Mouse (Mus musculus) macrophage (primary cell): ENCODE results near the gene Tspan9. TPM values are rescaled to one million over a fixed set of nuclear protein-coding genes. Genes with fewer than 3 reads are reported as not detected.

Source experiments
- H3K27ac ChIP-seq: fragments of 350-480 bp; formaldehyde crosslinking; 2 replicates; pipeline ENCODE4 v1.9.0; 2021
- H3K36me3 ChIP-seq: fragments of 350-480 bp; formaldehyde crosslinking; 2 replicates; pipeline ENCODE4 v1.9.0; 2021; ENCODE audit errors: inconsistent target
- H3K4me3 ChIP-seq: fragments of 350-480 bp; formaldehyde crosslinking; 2 replicates; pipeline ENCODE4 v1.9.0; 2021; ENCODE audit errors: inconsistent target
- H3K79me2 ChIP-seq: fragments of 350-480 bp; formaldehyde crosslinking; 2 replicates; pipeline ENCODE4 v1.9.0; 2021; ENCODE audit errors: inconsistent target
- WGBS: methylation state at CpG from one replicate; pipeline ENCODE4 v1.1.7; 2026; ENCODE audit warnings: inconsistent platforms; ENCODE audit not compliant: missing documents; 5-methylcytosine and 5-hydroxymethylcytosine counted together
- polyA plus RNA-seq: library from polyadenylated mRNA; stranded (reverse); fragments of 250-400 nt; gene quantifications from 3 replicates; pipeline ENCODE4 v1.2.4, GENCODE M21; 2018; ENCODE audit warnings: inconsistent platforms

Gene Tspan9
- polyA plus RNA-seq, 1 experiment from 2014 or later = 0.36 TPM

DNA sequence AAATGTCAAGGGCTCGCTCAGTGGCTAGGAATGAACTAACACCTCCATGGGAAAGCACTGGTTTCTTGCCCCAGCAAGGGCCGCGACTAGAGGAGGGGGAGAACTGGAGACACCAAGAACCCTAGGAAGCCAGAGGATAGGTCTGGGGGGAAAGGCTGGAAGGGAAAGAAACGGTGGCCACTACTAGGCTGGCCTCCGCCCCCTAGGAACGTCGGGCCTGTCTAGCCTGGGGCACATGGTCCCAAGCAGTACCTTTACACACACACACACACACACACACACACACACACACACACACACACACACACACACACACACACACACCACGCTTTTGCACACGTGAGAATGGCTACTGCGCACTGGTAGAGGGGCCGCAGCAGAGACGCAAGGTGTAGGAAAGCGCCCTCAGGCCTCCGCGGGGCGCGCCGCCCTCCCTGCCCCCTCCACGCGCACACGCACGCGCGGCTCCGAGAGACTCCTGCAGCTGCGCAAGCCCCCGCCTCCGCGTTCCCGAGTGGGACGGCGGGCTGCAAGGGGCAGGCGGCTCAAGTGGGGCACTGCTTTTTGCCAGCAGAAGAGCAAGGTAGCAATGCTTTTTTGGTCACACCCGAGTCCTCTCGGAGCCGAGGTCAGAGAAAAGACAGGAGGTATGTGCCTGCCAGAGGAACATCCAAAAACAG lies 108.0 kb downstream of the Tspan9 start:
- WGBS = 1% methylated on average over 33 of the region's 36 CpGs
- no peak overlapping the region for H3K4me3 ChIP-seq
- no peaks in the 10 kb centered on the region for H3K79me2 ChIP-seq
- no peak overlapping the region for H3K27ac ChIP-seq
- no peaks in the 10 kb centered on the region for H3K36me3 ChIP-seq

GRCm38 (mm10) chr6:128034317-128035249 lies 108.8 kb downstream of the Tspan9 start:
- H3K4me3 ChIP-seq = no peak overlapping the region
- H3K36me3 ChIP-seq = no peaks in the 10 kb centered on the region
- WGBS = 2% methylated on average over 75 of the region's 80 CpGs

DNA sequence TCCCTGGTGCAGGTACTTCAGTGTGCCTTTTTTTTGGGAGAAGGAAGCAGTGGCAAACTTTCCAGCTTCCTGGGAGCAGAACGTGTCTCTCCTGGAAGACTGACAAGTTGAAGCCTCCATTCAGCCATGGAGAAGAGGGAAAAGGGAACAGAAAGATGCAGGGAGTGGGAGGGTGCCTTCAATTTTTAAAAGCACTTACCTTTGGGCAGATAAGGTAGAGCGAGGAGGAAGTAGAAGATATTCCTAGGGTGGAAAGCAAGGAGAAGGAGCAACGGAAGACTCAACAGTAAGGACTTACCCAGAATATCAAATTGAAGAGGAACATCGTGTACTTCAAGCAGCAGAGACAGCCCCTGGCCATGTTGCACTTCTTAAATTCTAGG lies 109.5 kb downstream of the Tspan9 start:
- H3K36me3 ChIP-seq = no peaks in the 10 kb centered on the region
- H3K79me2 ChIP-seq = no peaks in the 10 kb centered on the region
- no peak overlapping the region for H3K27ac ChIP-seq
- H3K4me3 ChIP-seq = no peak overlapping the region
- WGBS = 55% methylated on average over 4 of the region's 4 CpGs

More at GRCm38 (mm10) chr6:128034317-128035249, 108.8 kb downstream of the Tspan9 start:
- no peak overlapping the region for H3K27ac ChIP-seq
- no peaks in the 10 kb centered on the region for H3K79me2 ChIP-seq

DNA sequence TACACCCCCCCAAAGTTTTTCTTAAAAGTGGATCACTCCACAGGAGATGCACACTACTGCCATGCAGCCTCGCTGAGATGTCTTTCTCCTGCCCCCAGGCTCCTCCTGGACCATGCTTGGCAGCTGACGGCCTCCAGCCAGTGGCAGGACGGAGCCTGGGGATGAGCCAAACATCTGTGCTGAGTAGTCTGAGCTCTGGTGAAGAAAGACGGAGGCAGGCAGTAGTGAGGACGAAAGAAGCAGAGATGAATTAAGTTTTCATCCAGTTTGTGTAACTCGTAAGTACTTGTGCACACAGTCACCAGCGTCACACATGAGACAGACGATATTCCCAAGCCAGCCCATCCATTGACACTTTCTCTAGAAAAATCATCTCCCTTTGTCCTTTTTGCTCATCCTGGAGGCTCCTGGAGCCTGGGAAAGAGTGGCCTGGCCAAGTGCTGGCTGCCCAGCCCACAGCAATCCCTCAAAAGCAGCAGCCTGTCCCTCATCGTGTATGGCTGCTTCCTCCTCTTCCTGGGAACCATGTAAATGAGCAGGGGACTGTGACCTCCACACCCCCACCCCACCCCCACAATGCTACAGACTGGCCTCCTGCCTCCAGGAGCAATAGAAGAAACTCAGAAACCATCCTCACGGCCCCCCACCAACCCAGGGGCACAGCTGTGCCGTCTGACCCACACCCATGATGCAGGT lies 110.1 kb downstream of the Tspan9 start:
- Histone ChIP-seq H3K36me3 (no peaks in the 10 kb centered on the region), H3K27ac (no peak overlapping the region), H3K79me2 (no peaks in the 10 kb centered on the region), H3K4me3 (no peak overlapping the region)
- WGBS = 77% methylated on average over 11 of the region's 11 CpGs

DNA sequence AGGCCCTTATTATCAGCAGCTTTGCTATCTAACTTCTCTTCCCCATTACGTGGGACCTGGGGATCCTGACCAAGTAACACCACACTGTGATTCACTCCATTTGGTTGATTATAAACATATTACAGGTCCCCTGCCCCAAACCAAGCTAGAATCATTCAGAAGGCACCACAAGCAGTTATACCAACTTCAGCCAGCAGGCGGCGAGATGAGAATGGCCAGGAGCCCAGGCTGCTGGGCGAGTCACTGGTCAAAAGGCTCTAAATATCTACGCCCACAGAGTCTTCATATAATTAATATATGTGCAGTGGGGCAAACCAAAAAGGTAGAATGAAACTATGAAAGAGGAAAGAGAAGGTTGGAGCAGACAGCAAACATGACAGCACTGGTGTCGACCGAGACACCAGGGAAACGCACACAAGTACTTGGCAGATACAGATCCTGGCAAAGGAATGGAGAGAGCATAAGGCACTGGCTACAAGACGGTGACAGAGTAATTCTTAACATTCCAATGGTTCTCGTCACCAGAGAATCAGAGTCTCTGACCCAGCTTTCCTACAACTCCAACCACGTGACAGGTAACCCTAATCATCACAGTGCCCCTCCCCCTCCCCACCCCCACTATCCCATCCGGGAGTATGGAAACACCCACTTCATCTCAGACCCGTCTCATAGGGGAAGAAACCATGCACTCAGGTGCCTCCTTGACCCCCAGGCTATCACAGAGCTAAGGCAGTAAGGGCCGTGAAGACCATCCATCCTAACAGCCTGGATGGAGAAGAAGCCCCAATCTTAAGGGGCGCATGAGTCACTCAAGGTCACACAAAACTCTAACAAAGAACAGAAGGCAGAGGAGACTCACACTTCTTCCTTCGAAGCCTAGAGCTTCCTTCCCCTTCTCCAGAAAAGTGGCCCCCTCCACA lies 110.9 kb downstream of the Tspan9 start:
- H3K27ac ChIP-seq = no peak overlapping the region
- H3K4me3 ChIP-seq = no peak overlapping the region
- WGBS = 48% methylated on average over 16 of the region's 16 CpGs

DNA sequence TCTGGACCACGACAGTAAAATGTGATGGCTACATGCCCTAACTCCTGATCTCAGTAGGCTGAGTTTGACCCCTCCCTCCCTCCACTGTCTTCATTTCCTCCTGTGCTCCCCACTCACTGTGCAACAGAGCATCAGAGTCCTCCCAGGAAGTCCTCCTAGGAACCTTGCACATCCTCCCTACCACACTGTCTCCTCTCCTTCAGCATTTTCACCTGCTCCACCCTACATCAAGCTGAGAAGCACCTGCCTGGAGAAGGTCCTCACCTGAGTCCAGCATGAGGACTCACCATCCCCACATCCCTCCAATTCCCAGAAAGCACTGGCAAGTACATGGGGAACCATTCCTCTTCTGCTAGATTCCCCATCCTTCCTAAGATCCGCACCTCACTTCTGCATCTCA lies 111.8 kb downstream of the Tspan9 start:
- whole genome bisulfite sequencing = 71% methylated on average over 2 of the region's 2 CpGs
- Histone ChIP-seq H3K36me3 (no peaks in the 10 kb centered on the region), H3K4me3 (no peak overlapping the region), H3K79me2 (no peaks in the 10 kb centered on the region), H3K27ac (no peak overlapping the region)

More for the DNA sequence above, 110.9 kb downstream of the Tspan9 start:
- Histone ChIP-seq H3K36me3 (no peaks in the 10 kb centered on the region), H3K79me2 (no peaks in the 10 kb centered on the region)

GRCm38 (mm10) chr6:128031096-128031495 lies 112.3 kb downstream of the Tspan9 start:
- WGBS = 85% methylated on average over 4 of the region's 4 CpGs
- H3K4me3 ChIP-seq = no peak overlapping the region
- no peak overlapping the region for H3K27ac ChIP-seq
- no peaks in the 10 kb centered on the region for H3K79me2 ChIP-seq
- H3K36me3 ChIP-seq = no peaks in the 10 kb centered on the region

DNA sequence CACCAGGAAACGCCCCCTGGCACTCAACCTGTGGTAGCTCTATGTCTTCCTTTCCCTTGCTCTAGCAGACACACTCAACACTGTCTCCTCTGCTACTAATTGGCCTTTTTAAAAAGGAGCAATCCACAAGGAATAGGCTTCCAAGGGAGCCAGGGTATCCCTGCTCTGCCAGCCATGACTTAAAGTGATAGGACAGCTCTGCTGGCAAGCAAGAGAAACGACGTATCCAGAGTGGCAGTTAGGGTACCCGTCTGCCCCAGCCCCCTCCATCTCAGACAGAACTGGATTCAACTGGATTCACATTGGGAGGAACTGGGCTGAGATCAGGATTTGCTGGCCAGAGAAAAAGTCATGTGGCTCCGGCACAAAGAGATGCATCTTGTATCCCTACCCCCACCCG lies 112.9 kb downstream of the Tspan9 start:
- no peaks in the 10 kb centered on the region for H3K79me2 ChIP-seq
- 82% methylated on average over 5 of the region's 6 CpGs for WGBS
- no peak overlapping the region for H3K4me3 ChIP-seq
- no peaks in the 10 kb centered on the region for H3K36me3 ChIP-seq
- H3K27ac ChIP-seq = no peak overlapping the region

DNA sequence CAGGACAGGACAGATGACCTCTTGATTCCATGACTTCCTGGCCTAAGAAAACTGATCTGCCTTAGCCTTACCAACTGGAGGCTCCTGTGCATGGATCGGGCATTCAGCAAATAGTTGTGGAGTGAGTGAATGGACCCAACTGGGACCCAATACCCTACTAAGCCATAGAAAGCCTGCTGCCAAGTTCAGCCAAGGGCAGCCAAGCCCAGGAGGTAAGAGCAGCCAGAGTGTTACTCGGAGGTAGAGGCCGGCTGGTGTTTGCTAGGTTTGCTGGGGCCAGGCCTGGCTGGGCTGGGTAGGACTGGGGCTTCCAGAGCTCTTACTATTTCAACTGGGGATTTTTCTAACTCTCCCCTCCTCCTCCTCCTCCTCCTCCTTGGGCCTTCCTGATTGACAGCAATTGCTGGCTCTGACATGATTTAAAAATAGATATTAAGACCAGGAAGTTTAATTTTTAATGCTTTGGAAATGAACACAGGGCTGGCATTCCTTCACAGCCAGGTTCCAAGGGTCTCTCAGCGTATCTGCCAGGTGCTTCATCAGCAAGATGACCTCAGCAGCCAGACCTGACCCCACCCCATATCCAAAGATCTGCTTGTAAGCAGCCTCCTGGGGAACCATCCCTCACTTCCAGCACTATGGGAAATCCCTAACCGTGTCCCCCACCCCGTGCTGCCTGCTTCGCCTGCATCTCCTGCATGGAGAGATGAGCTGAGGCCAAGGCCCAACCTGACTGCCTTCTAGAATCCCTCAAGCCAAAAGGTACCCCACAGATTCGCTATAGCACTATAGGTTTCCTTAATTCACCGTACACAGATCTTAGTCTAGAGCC lies 113.7 kb downstream of the Tspan9 start:
- Histone ChIP-seq H3K79me2 (no peaks in the 10 kb centered on the region), H3K4me3 (no peak overlapping the region), H3K27ac (no peak overlapping the region), H3K36me3 (no peaks in the 10 kb centered on the region)
- 91% methylated on average over 9 of the region's 9 CpGs for WGBS

DNA sequence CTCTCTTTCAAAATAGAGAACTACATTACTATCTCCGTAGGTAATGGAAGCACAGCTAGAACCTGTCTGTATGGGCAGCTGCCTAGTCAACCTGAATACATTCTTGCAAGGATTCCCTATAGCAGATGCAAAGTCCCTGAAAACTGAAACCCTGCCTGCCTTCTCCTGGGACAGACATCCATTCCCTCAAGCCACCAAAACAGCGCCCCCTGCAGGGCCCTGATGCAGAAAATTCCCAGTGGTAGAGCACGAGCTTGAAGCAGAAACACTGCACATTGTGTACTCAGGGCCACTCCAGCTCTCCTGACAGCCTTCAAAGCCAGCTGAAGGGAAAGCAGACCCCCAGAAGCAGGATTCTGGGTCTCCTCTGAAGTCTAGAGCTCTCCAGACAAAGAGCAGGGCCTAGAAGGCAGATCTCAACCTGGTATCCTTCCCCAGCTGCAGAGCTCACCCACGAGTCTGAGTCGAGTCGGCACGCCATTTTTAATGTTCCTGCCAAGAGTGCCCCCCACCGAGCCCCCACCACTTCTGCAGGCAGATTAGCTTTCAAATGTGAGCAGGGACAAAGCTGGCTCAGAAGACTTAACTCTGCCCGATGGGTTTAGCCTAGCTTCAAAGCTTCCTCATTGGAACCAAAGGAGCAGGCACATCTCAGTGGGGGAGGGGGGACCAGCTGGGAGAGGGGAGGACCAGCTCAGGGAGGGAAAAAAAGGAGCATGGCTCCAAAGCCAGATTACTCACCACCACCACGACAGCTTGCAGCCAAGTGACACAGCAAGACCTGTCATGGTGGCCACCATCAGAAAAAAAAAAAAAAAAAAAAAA lies 115.1 kb downstream of the Tspan9 start:
- WGBS = 64% methylated on average over 10 of the region's 10 CpGs
- no peaks in the 10 kb centered on the region for H3K79me2 ChIP-seq
- H3K4me3 ChIP-seq = no peak overlapping the region
- no peaks in the 10 kb centered on the region for H3K36me3 ChIP-seq
- no peak overlapping the region for H3K27ac ChIP-seq

DNA sequence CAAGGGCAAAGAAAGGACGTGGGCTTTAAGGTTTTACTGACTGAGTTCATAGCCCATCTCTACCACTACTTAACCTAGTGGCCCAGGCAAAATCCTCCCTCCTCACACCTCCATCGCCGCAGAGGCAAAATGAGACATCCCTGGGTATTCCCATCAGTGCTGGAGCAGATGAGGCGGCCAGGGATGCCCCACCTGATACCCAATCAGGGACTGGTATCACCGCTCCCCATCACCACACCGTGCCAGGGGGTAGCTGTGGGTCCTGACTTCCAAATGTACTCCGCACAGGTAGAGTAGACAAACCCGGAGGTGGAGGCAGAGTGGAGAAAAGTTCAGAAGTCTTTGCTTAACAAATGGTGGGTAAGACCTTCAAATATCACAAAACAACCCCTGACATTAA lies 117.4 kb downstream of the Tspan9 start:
- Histone ChIP-seq H3K27ac (no peak overlapping the region), H3K36me3 (no peaks in the 10 kb centered on the region), H3K4me3 (no peak overlapping the region), H3K79me2 (no peaks in the 10 kb centered on the region)
- 96% methylated on average over 8 of the region's 8 CpGs for WGBS

DNA sequence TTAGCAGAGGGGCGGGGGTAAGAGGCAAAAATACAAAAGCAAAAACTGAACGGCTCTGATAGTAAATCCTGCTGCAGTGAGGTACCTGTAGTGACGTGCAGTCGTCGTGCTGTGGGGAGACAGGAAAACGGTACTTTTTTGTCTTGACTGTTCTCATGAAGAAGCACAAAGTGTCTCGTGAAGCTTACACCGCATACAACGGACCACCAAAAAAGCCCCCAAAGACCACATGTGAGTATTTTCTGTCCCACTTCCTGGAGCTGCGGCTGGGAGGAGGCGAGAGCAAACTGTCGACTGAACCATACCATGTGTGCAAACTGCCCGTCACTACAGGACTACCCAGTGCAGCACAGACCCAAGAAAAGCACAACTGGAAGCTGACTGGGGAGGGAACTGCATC lies 117.8 kb downstream of the Tspan9 start:
- Histone ChIP-seq H3K27ac (no peak overlapping the region), H3K79me2 (no peaks in the 10 kb centered on the region), H3K36me3 (no peaks in the 10 kb centered on the region), H3K4me3 (no peak overlapping the region)
- whole genome bisulfite sequencing = 77% methylated on average over 13 of the region's 13 CpGs

GRCm38 (mm10) chr6:128022207-128022606 lies 121.2 kb downstream of the Tspan9 start:
- 94% methylated on average over 6 of the region's 6 CpGs for WGBS

More at GRCm38 (mm10) chr6:128022207-128022606, 121.2 kb downstream of the Tspan9 start:
- H3K27ac ChIP-seq = no peak overlapping the region
- no peak overlapping the region for H3K4me3 ChIP-seq
- no peaks in the 10 kb centered on the region for H3K79me2 ChIP-seq
- H3K36me3 ChIP-seq = no peaks in the 10 kb centered on the region
